Mouse (Mus musculus): ENCODE data around the gene Itga5. TPM values are rescaled to one million over a fixed set of nuclear protein-coding genes. Genes with fewer than 3 reads are reported as not detected.

Itga5 gene
- total and polyA plus RNA-seq, 3 experiments, result 0.17 to 1.8 (median 0.28) TPM

GRCm38 (mm10) chr15:103368179-103368940, 1.8 kb upstream of the Itga5 start:
- H3K9ac ChIP-seq (ENCODE audit: insufficient read depth, low read depth), result no peak overlapping the region
- dilution Hi-C loops (cut with MboI; ENCODE audit: extremely low pct_ligation_motif_present, extremely low pct_unique_long_range_greater_than_20kb, low sequenced_read_pairs) (no loop called here), in situ Hi-C loops (cut with MboI; ENCODE audit: low pct_ligation_motif_present, low pct_unique_long_range_greater_than_20kb, low sequenced_read_pairs) (no loop called here)
- no peaks in the 10 kb centered on the region for H3K79me2 ChIP-seq (replicated peaks; ENCODE audit: control insufficient read depth, extremely low read depth, insufficient read depth, poor library complexity, severe bottlenecking)
- H3K27ac ChIP-seq (ENCODE audit: insufficient read depth, low read depth), result no peak overlapping the region
- H3K4me3 ChIP-seq (replicated peaks in 1 of 3; ENCODE audit: low read depth in 2 of 3, low read length in 2 of 3, poor library complexity in 1 of 3), result no peak overlapping the region
- H3K4me2 ChIP-seq (ENCODE audit: insufficient read depth, low read depth, poor library complexity, severe bottlenecking), result no peak overlapping the region
- H3K9me3 ChIP-seq (replicated peaks; ENCODE audit: low read length), result no peaks in the 10 kb centered on the region
- no peak for TF ChIP-seq MYC (IDR thresholded peaks at IDR 0.05; ENCODE audit: low read depth, low read length)
- TF ChIP-seq POLR2AphosphoS2 (IDR thresholded peaks at IDR 0.05; ENCODE audit: low read depth, low read length), result no peak
- TF ChIP-seq NRF1 (IDR thresholded peaks at IDR 0.05; ENCODE audit: low read depth, low read length), result no peak
- TF ChIP-seq MAX (IDR thresholded peaks at IDR 0.05; ENCODE audit: low read length), result no peak
- TF ChIP-seq CHD1 (IDR thresholded peaks at IDR 0.05; ENCODE audit: low read depth, low read length), result no peak
- no peak for TF ChIP-seq HCFC1 (IDR thresholded peaks at IDR 0.05; ENCODE audit: low read depth, low read length)
- TF ChIP-seq SIN3A (IDR thresholded peaks at IDR 0.05; ENCODE audit: low read length), result no peak
- no peak for TF ChIP-seq ZMIZ1 (IDR thresholded peaks at IDR 0.05; ENCODE audit: low read depth, low read length)
- no peak for TF ChIP-seq MEF2A (IDR thresholded peaks at IDR 0.05; ENCODE audit: borderline replicate concordance, low read depth, low read length)
- no peak for TF ChIP-seq BHLHE40 (IDR thresholded peaks at IDR 0.05; ENCODE audit: low read depth, low read length)
- no peak for TF ChIP-seq TBP (conservative IDR thresholded peaks at IDR 0.05; ENCODE audit: low read depth, low read length)
- no peak for TF ChIP-seq RCOR1 (conservative IDR thresholded peaks at IDR 0.05; ENCODE audit: low read depth, low read length)
- TF ChIP-seq ZKSCAN1 (IDR thresholded peaks at IDR 0.05; ENCODE audit: borderline replicate concordance, low read depth, low read length), result no peak
- no peak for TF ChIP-seq E2F4 (IDR thresholded peaks at IDR 0.05; ENCODE audit: insufficient replicate concordance, low read depth, low read length)
- DNase-seq (ENCODE audit: extremely low read depth), result no peak
- H3K36me3 ChIP-seq (replicated peaks in 1 of 2; ENCODE audit: control insufficient read depth in 1 of 2, insufficient read depth in 1 of 2, low read length in 1 of 2), result no peaks in the 10 kb centered on the region
- H3K4me1 ChIP-seq (ENCODE audit: control insufficient read depth in 1 of 2, insufficient read depth in 2 of 2), result peaks cover 7 to 41% of the 10 kb centered on the region in 2 experiments
- no peaks in the 10 kb centered on the region for H3K27me3 ChIP-seq (replicated peaks)

GRCm38 (mm10) chr15:103365471-103366375, 840 bp downstream of the Itga5 start:
- DNase-seq (ENCODE audit: extremely low read depth), result no peak
- Histone ChIP-seq H3K9me3 (replicated peaks; ENCODE audit: low read length) (no peaks in the 10 kb centered on the region), H3K9ac (ENCODE audit: insufficient read depth, low read depth) (no peak overlapping the region), H3K4me3 (replicated peaks in 1 of 3; ENCODE audit: low read depth in 2 of 3, low read length in 2 of 3, poor library complexity in 1 of 3) (no peak overlapping the region), H3K79me2 (replicated peaks; ENCODE audit: control insufficient read depth, extremely low read depth, insufficient read depth, poor library complexity, severe bottlenecking) (no peaks in the 10 kb centered on the region), H3K4me1 (ENCODE audit: control insufficient read depth in 1 of 2, insufficient read depth in 2 of 2) (peaks cover 13 to 44% of the 10 kb centered on the region in 2 experiments), H3K27me3 (replicated peaks) (no peaks in the 10 kb centered on the region), H3K27ac (ENCODE audit: insufficient read depth, low read depth) (no peak overlapping the region), H3K36me3 (replicated peaks in 1 of 2; ENCODE audit: control insufficient read depth in 1 of 2, insufficient read depth in 1 of 2, low read length in 1 of 2) (no peaks in the 10 kb centered on the region), H3K4me2 (ENCODE audit: insufficient read depth, low read depth, poor library complexity, severe bottlenecking) (no peak overlapping the region)
- no peak for TF ChIP-seq RAD21 (IDR thresholded peaks at IDR 0.05; ENCODE audit: low read depth, low read length)
- TF ChIP-seq USF1 (IDR thresholded peaks at IDR 0.05; ENCODE audit: low read depth, low read length), result no peak
- no peak for TF ChIP-seq ELF1 (IDR thresholded peaks at IDR 0.05; ENCODE audit: low read depth, low read length)
- no peak for TF ChIP-seq RCOR1 (conservative IDR thresholded peaks at IDR 0.05; ENCODE audit: low read depth, low read length)
- no peak for TF ChIP-seq ZKSCAN1 (IDR thresholded peaks at IDR 0.05; ENCODE audit: borderline replicate concordance, low read depth, low read length)
- no peak for TF ChIP-seq CHD2 (IDR thresholded peaks at IDR 0.05; ENCODE audit: low read length)
- TF ChIP-seq EP300 (IDR thresholded peaks at IDR 0.05; ENCODE audit: low read length), result no peak
- TF ChIP-seq SMC3 (IDR thresholded peaks at IDR 0.05; ENCODE audit: low read depth, low read length), result no peak
- no peak for TF ChIP-seq ZNF384 (IDR thresholded peaks at IDR 0.05; ENCODE audit: low read depth, low read length)
- TF ChIP-seq TCF12 (IDR thresholded peaks at IDR 0.05; ENCODE audit: low read depth, low read length), result no peak
- no peak for TF ChIP-seq KAT2A (IDR thresholded peaks at IDR 0.05; ENCODE audit: insufficient replicate concordance, low read length)
- TF ChIP-seq CHD1 (IDR thresholded peaks at IDR 0.05; ENCODE audit: low read depth, low read length), result no peak
- TF ChIP-seq IRF4 (IDR thresholded peaks at IDR 0.05; ENCODE audit: low read depth, low read length), result no peak
- TF ChIP-seq SIN3A (IDR thresholded peaks at IDR 0.05; ENCODE audit: low read length), result no peak
- no peak for TF ChIP-seq JUN (IDR thresholded peaks at IDR 0.05; ENCODE audit: insufficient read depth, low read depth, low read length)
- no peak for TF ChIP-seq ZC3H11A (IDR thresholded peaks at IDR 0.05; ENCODE audit: low read depth, low read length)
- no peak for TF ChIP-seq MXI1 (IDR thresholded peaks at IDR 0.05; ENCODE audit: low read depth, low read length)
- no peak for TF ChIP-seq MAFK (IDR thresholded peaks at IDR 0.05; ENCODE audit: insufficient replicate concordance, low read length)
- no peak for TF ChIP-seq POLR2A (IDR thresholded peaks at IDR 0.05; ENCODE audit: low read depth, low read length)
- TF ChIP-seq CTCF (conservative IDR thresholded peaks at IDR 0.05 in 1 of 2, IDR thresholded peaks at IDR 0.05 in 1 of 2; ENCODE audit: low read depth in 2 of 2, low read length in 2 of 2), result no peak
- in situ Hi-C loops (cut with MboI; ENCODE audit: low pct_ligation_motif_present, low pct_unique_long_range_greater_than_20kb, low sequenced_read_pairs) (no loop called here), dilution Hi-C loops (cut with MboI; ENCODE audit: extremely low pct_ligation_motif_present, extremely low pct_unique_long_range_greater_than_20kb, low sequenced_read_pairs) (no loop called here)
